Mouse (Mus musculus): ENCODE results near the gene Nos1ap.

The Nos1ap gene

GRCm38 (mm10) chr1:170504378-170504777 lies 85.3 kb downstream of the Nos1ap start:
- in situ Hi-C loops (cut with MboI; ENCODE audit: low sequenced_read_pairs) = no loop called here

DNA sequence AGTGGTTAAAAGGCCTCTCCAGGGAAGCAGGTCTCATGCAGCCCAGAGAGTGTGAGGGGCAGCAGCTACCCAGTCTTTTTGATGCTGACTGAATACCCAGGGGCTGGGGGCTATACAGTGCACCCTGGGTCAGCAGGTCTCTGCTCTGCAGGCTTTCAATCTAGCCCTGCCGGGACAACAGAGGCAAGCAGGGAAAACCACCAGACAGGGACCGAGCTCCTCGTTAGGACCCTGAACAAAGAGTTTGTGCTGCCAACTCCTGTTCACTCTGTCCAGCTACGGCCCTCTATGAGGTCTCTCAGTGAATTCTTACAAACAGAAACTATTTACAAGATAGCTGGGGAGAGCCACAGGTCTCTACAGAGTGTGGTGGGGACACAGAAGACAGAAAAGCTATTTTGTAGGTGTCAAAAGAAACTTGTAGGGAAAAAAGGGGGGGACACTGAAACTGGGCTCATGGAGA lies 86.4 kb downstream of the Nos1ap start:
- in situ Hi-C loops (cut with MboI; ENCODE audit: low sequenced_read_pairs) = no loop called here

GRCm38 (mm10) chr1:170502491-170503276 lies 87.0 kb downstream of the Nos1ap start:
- in situ Hi-C loops (cut with MboI; ENCODE audit: low sequenced_read_pairs) = no loop called here

- in situ Hi-C loops (cut with MboI; ENCODE audit: low sequenced_read_pairs) = no loop called here
Measured at GRCm38 (mm10) chr1:170501970-170502369, 87.7 kb downstream of the Nos1ap start.

GRCm38 (mm10) chr1:170501556-170501955 lies 88.1 kb downstream of the Nos1ap start:
- in situ Hi-C loops (cut with MboI; ENCODE audit: low sequenced_read_pairs) = no loop called here

- in situ Hi-C loops (cut with MboI; ENCODE audit: low sequenced_read_pairs) = no loop called here
Measured at GRCm38 (mm10) chr1:170499891-170500290, 89.8 kb downstream of the Nos1ap start.

GRCm38 (mm10) chr1:170499466-170499865 lies 90.2 kb downstream of the Nos1ap start:
- in situ Hi-C loops (cut with MboI; ENCODE audit: low sequenced_read_pairs) = no loop called here

DNA sequence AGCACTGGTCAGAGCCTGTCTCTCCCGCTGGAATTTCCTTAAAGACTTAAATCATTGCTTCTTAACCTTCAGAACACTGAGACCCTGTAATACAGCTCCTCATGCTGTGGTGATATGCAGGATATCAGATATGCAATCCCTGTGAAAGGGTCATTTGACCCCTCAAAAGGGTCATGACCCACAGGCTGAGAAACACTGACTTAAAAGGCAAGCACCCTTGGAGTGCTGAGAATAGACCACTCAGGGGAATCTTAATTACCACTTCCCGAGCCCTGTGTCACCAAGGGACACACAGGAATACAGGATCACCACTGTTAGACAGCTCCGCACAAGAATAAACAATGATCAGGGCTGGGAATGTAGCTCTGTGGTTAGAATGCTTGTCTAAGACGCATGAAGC lies 91.0 kb downstream of the Nos1ap start:
- in situ Hi-C loops (cut with MboI; ENCODE audit: low sequenced_read_pairs) = no loop called here

DNA sequence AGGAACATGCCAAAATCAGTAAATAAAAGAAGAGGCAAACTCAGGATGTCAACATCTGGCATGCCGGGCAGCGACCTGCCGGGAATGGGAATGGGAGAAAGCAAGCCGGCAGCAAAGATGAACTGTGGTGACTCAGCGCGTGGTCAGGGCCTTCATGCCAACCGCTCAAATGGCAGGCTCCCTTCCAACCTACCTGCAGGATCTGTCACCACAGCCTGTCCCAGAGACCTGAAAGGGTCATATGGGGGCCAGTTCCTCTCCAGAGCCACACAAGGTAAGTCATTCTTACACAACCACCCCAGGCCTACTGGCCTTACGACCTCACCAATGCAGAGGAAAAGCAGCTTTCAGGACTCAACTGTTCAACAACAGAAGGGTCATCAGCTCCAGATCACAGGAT lies 93.4 kb downstream of the Nos1ap start:
- in situ Hi-C loops (cut with MboI; ENCODE audit: low sequenced_read_pairs) = no loop called here

GRCm38 (mm10) chr1:170495538-170496183 lies 94.0 kb downstream of the Nos1ap start:
- in situ Hi-C loops (cut with MboI; ENCODE audit: low sequenced_read_pairs) = no loop called here

GRCm38 (mm10) chr1:170492527-170492926 lies 97.1 kb downstream of the Nos1ap start:
- in situ Hi-C loops (cut with MboI; ENCODE audit: low sequenced_read_pairs) = no loop called here

GRCm38 (mm10) chr1:170492027-170492426 lies 97.6 kb downstream of the Nos1ap start:
- in situ Hi-C loops (cut with MboI; ENCODE audit: low sequenced_read_pairs) = no loop called here

GRCm38 (mm10) chr1:170489936-170490335 lies 99.7 kb downstream of the Nos1ap start:
- in situ Hi-C loops (cut with MboI; ENCODE audit: low sequenced_read_pairs) = no loop called here

- in situ Hi-C loops (cut with MboI; ENCODE audit: low sequenced_read_pairs) = no loop called here
Measured at GRCm38 (mm10) chr1:170489450-170489849, 100.2 kb downstream of the Nos1ap start.

GRCm38 (mm10) chr1:170485119-170485518 lies 104.5 kb downstream of the Nos1ap start:
- in situ Hi-C loops (cut with MboI; ENCODE audit: low sequenced_read_pairs) = no loop called here

GRCm38 (mm10) chr1:170482236-170482905 lies 107.3 kb downstream of the Nos1ap start:
- in situ Hi-C loops (cut with MboI; ENCODE audit: low sequenced_read_pairs) = no loop called here

DNA sequence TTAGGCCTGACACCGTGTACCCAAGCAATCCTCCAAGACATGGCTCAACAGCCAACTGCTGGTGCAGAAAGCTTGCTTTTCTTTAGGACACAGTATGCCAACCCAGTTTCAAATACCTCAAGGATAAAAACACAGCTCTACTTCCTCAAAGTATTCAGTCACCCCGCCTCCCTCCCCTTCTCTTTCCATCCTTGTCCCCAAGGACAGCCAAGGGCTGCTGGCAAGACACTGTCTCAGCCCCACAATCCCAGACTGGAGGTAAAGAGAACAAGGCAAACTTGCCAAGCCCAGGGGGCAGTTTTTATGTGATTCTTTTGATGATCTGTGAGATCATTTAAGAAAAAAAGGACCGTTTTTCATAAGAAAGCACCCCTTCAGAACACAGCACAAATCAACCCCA lies 108.6 kb downstream of the Nos1ap start:
- in situ Hi-C loops (cut with MboI; ENCODE audit: low sequenced_read_pairs) = no loop called here

DNA sequence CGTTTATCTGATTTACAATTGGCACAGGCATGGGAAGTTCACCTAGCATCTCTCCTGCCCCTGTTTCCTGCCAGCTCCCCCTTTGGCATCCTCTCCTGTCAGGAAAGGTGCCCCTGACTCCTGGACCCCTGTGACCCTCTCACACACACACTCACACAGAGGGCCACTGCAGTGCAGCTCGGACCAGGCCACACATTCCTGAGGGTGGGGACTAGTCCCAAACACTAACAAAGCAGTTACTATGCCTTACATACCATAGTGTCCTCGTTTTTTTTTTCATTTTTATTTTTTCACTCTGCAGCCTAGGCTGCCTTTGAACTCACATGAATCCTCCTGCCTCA lies 110.2 kb downstream of the Nos1ap start:
- in situ Hi-C loops (cut with MboI; ENCODE audit: low sequenced_read_pairs) = no loop called here

DNA sequence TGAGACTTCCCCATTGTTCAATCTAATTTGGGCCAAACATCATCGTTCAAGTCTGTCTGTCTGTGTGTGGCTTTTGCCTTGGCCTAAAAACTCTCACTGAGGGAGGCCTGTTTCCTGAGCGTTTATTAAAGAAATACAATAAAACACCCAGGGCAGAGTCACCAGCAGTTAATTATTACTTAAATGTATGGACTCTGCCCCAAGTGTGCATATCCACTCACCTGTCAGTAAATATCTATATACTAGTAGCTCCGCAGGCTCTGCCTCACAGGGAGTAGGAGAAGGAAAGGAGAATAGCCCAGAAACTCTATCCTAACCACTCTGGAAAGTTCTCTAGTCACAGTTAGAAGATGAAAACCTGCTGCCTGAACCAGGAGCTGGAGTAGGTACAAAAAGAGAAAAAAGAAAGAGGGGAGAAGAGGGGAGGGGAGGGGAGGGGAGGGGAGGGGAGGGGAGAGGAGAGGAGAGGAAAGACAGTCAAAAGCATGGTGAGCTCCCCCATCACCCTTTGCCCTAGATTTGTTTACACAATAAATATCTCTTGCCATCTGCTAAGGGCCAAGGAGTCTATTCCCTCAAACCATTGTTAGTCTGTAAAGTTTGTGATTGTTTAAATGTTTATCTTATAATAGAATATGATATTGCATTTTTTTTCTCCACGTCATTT lies 110.7 kb downstream of the Nos1ap start:
- in situ Hi-C loops (cut with MboI; ENCODE audit: low sequenced_read_pairs) = no loop called here

DNA sequence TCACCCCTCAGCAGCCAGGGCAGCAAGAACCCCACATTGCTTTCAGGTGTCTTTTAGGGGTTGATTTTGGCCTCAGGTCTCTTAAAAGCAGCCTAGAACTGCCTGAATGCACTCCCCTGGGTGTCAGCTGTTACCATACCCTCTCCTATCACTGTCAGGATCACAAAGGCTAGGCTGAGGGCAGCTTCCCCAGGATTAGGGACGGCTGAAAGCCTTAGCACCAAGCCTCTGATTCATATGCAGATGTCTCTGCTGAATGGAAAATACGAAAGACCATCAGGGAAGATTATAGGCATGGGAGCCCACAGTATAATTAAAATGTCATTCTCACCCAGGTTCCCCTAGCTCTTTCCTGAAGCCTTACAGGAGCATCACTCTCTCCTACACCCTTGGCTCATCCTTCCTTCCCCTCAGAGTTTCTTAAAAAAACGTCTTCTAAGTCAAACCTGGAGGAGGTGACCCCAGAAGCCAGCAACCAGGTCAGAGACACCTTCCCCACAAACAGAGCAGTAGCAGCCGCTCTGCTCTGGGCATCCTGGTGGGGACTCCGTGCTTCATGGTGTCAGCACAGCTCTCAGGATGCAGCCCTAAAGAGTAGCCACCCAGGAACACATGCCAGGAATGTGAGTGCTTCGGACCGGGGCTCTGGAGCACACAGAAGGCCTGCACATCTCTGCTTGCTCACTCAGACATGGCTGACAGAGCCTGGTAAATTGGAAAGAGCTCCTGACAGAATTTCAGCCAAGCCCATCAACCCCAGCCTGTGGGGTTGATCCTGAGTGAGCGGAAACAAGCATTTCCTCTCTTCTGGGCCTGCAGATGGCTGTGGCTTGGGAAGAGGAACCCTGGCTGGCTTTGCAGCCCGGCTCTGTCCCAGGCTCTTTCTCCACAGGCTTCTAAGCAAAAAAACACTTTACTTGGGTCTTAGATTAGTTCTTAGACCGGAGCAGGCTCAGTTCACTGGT lies 111.7 kb downstream of the Nos1ap start:
- in situ Hi-C loops (cut with MboI; ENCODE audit: low sequenced_read_pairs) = no loop called here
